Mouse (Mus musculus) frontal cortex, postnatal 25 days (tissue): ENCODE measurements around the gene Chpf.

Experiments
- DNase-seq, 2 experiments: peaks; one replicate each; pipeline ENCODE4 v3.0.0; 2022; ENCODE audit warnings: low spot score in 2 of 2

The Chpf gene

DNA sequence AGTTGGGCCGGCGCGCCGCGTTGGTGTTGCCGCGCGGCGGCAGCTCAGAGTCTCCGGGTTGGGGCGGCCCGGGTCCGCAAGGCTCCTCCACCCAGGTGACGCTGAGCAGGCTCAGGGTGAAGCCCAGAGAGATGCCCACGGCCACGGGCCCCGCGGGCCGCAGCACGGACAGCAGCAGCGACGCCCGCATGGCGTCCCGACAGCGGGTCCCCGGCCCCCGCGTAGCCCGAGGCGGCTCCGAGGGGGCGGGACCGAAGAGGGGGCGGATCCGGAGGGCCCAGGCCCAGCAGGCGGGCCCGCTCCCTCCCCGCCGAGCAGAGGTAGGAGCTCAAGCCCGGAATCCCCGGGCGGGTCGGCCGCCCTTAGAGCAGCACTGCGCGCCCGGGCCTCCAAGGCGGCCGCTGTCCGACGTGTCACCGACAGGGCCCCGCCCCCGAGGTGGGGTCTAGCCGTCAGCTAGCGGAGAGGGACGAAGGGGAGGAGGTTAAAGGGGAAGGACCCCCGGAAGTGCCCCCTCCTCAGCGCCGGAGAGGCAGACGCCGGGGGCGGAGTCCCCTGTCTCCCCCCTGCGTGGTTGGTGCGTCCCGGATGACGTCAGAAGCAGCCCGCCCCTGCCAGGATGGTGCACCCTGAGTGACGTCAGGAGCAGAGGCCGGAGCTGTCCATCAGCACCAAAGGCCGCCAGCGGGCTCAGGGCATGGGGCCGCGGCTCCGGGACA is at the start of gene Chpf, which contains the start of gene Tmem198:
Gene Chpf, minus strand, starts transcription at position 392 of the 719 bp plus-strand sequence.
Gene Tmem198, plus strand, starts transcription at position 617 of the 719 bp plus-strand sequence.
- DNase-seq: peak; percentile 92 to 94

DNA sequence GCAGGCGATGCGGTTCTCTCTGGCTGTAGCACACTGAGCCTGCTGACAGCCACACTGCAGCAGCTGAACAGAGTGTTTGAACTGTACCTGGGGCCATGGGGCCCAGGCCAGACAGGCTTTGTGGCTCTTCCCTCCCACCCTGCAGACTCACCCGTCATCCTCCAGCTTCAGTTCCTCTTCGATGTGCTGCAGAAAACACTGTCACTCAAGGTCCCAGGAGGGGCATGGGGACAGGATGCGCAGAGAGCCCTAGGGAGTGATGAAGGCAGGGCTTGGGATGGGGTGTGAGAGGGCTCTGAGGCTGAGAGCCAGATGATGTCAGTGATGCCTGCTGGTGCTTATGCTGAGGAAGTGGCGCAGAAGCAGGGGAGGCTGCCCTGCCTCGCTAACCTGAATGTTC is 45.6 kb upstream of the Chpf start:
- DNase-seq: no peak

DNA sequence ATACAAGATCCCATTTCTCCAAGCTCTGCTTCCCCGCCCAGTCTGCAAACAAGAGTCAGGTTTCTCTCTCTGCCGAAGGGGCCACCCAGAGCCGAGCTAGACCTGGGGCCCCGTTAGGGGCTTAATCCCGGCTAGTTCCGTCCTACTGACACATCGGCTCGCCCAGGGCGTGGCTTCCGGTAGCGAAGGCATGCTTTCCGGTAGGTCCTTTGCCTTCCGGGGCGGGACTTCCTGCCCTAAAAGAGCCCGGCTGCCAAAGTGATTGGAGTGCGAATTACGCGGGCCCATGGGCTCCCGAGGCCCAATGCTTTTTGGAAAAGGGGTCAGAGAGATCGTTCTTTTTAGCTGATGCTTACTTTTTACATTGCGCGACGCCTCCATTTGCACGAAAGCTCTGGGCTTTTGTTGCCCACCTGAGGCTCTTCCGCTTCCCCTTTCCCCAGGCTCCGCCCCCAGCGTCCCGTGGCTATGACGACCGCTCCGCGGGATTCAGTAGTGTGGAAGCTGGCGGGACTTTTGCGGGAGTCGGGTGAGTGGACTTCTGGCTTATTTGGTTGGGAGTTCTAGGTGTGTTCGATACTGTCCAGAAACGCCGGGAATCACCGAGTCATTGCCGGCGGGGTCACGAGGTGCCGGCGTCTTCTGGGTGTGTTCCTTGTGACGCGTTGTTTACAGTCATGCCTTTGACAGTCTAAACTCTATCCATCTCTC is 42.4 kb upstream of the Chpf start, which contains the start of gene Stk11ip:
Gene Stk11ip, plus strand, starts transcription at position 209 of the 711 bp plus-strand sequence.
- peak; percentile 82 to 89 for DNase-seq

DNA sequence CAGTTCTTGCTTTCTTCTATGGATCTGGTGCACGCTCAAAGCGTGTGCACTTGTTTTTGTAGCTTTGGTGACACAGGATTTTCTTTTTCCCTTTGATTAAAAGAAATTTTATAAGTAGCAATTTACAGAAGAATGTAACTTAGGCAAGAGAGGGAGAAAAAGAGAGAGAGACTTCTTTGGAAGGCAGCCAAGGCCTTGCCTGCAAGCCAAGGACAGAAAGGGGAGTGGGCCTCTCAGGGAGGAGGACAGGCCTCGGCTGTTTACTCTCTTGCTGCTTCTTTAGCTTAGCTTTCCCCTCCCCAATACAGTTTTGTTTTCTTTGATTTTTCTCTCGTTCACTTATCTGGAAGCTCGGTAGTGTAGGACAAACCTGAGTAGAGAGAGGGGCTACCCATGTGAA is 40.5 kb upstream of the Chpf start:
- no peak for DNase-seq

DNA sequence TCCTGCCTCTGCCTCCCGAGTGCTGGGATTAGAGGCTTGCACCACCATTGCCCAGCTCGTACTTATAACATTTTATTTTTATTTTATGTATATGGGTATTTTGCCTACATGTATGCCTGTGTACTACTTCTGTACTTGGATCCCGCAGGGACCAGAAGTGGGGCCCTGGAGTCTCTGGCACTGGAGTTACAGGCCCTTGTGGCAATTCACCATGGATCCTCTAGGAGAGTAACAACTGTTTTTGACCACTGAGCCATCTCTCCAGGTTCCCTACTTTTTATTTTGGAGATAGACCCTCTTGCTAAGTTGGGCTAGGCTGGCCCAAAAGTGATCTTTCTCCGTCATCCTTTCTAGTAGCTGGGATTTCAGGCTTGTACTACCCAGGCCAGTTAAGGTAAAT is 39.3 kb upstream of the Chpf start:
- no peak for DNase-seq

DNA sequence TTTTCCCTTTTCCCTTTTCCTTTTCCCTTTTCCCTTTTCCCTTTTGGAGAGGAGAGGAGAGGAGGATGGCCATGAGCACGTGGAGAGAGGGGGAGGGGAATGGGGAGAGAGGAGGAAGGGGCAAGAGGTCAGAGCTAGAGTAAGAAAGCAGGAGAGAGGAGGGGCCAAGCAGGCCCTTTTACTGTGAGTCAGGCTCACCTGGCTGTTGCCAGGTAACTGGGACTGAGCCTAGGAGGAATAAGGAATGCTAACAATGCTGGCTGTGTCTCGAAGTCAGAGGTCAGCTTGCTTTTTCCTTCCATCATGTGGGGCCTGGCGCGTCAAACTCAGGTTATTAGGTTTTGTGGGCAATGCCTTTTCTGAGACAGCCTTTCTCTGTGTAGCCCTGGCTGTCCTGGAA is 38.9 kb upstream of the Chpf start:
- DNase-seq: no peak

- DNase-seq: no peak
Observed at GRCm38 (mm10) chr1:75516703-75517380, 37.7 kb upstream of the Chpf start.

DNA sequence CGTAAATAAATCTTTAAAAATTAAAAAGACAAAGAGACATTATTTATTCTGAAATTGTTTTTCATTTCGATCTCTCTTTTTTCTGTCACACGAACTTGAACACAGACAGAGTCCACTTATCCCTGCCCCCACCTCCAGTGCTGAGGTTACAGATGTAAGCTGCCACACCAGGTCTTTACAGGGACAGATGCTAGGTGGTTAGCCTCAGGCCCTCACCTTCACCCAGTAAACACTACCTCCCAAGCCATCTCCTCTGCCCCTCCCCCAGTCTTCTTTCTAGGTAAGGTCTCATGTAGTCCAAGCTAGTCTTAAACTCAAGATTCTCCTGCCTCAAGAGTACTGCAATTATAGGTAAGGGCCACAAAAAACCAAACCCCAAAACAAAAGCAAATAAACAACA is 33.4 kb upstream of the Chpf start:
- no peak for DNase-seq

GRCm38 (mm10) chr1:75511437-75512210 is 32.5 kb upstream of the Chpf start:
- no peak for DNase-seq

DNA sequence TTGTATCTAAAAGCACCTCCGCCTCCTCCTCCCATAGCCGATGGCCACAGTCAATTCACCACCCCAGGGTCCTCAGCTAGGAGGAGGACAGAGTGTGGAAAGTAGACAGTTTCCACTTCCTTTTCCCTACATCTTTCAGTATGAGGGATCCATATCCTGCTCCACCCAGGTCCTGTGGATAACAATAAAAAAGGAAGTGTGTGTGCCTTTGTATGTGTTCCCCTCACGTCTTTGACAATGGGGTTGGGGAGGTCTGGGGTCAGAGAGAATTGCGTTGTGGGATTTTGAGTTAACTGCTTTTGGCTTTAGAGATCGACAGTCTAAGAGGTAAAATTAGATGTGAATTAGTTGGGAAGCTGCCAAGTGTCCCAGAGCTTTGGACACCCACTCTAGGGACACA is 31.0 kb upstream of the Chpf start:
- DNase-seq: no peak

DNA sequence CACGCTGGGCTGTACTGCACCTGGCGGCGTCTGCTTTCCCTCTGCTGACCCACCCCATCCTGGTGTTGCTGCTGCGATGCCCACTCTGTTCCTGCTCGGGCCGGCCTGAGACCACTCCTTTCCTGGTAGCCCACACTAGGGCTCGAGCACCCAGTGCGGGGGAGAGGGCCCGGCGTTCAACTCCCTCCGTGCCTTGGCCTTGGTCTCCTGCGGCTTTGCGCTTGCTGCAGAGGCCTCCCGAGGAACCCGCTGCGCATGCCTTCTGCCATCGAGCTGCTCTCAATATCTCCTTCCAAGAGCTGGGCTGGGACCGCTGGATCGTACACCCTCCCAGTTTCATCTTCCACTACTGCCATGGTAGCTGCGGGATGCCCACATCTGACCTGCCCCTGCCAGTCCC is 30.5 kb upstream of the Chpf start:
- no peak for DNase-seq

DNA sequence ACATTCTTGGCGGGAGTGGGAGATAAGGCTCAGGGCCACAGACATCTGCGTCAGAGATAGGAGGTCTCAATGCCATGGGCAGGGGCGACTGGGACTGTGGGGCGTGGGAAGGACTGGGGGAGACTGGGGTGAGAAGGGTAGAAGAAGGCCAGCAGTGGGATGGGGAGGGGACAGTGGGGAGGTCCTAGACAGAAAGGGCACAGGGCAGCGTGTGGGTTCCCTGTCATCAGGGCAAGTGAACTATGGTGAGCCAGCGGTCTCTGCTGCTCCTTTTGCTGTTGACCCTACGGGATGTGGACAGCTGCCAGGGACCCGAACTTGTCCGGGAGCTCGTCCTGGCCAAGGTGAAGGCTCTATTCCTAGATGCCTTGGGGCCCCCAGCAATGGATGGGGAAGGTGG is 27.9 kb upstream of the Chpf start, which contains the start of gene Inha:
Gene Inha, plus strand, starts transcription at position 72 of the 400 bp plus-strand sequence.
- DNase-seq: no peak

- DNase-seq: no peak
Observed at GRCm38 (mm10) chr1:75505956-75506831, 27.1 kb upstream of the Chpf start, which contains the start of gene Obsl1. Gene Obsl1 (minus strand): TSS chr1:75506452.

DNA sequence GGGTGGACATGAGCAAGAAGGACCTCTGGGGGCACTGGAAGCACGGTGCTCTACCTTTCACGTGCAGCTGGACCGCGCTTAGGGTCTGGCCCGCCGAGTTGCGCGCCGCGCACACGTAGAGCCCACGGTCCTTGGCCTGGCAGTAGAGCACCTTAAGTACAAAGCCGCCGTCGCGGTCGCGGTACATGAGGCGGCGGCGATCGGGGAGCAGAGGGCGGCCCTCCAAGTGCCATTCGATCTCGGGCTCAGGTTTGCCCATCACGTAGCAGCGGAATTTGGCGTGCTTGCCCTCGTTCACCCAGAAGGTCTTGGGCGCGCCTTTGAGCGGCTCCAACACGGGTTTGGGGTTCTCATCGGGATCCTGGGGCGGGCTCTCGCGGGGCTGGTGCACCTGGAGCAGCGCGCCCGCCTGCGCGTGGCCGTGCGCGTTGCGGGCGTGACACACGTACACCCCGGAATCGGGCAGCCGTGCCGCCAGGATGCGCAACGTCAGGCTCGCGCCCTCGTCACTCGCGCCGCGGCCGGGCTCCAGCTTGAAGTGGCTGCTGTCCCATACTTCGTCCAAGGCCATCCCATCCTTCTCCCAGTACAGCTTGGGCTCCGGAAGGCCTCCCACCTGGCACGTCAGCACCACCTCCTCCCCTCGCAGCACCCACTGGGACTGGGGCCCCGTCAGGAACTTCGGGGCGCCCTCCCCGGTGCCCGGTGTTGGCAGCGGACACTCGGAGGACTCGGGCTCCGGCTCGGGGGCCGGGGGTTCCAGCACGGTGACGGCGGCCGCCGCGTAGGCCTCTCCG is 26.2 kb upstream of the Chpf start:
- DNase-seq: peak; percentile 66 to 69

DNA sequence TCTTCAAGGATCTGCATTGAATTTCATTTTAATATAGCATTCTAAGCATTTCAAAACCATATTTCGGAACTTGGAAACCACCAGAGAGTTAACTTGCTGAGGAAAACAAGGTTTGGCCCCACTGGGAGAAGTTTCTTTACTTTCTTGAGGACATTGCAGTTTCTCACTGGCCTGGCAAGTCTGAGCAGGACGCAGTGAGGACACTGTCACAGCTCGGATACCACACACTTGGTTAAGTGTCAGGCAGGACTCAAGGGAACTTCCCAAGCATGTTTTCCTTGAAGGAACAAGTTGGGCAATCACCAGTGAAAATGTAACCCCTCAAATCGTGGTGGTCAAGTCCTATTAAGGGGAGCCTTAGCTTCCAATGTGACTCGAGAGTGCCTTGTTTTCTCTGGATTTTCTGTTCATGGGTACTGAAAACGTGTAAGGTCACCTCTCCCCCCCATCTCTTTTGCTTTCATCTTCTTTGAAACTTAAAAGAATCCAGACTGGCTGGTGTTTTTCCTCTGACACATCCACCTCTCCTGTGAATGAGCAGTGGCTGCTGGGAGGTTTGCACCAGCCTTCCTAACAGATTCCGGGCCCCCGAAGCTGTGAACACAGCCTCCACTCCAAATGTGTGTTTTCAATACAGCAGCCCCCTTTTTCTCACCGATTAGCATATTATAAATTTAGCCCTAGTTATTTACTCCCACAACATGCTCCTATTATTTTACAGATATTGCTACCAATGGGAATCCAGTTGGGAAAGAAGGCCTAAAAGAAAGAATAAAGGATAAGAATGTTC is 25.3 kb upstream of the Chpf start:
- no peak for DNase-seq

GRCm38 (mm10) chr1:75503651-75503980 is 24.5 kb upstream of the Chpf start:
- no peak for DNase-seq

GRCm38 (mm10) chr1:75502945-75503650 is 24.0 kb upstream of the Chpf start:
- no peak for DNase-seq

DNA sequence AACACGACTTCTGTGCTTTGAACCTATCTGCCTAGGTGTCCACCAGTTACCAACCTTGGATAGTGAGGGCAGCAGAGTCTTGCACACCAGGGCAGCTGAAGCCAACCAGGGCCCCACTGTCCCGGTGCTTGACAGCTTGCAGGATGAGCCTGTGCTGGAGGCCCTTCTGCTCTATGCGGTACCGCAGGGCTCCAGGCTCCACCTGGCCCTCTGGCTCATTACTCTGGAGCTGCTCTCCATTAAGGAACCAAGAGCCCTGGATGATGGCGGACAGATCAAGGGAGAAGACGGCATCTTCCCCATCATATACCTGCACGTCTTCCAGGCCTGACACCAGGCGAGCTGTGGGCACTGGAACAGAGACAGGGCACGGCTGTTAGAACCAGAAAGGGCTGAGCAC is 22.8 kb upstream of the Chpf start:
- no peak for DNase-seq

DNA sequence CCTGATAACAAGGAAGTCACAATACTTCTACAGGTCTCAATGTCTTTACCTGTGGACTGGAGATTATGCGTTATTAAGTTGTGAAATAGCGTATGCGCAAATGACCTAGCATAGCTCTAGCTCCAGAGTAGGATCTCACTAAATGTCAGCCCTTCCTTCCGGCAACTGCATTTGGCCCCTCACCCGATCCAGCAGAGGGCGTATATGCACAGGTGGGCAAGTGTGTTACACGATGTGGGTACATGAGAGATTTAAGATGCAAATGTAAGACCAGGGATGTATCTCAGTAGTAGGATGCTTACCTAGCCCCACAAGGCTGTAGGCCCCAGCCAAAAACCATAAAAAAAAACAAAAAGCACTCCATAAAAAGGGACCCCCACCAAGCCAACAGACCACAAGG is 20.3 kb upstream of the Chpf start:
- DNase-seq: no peak
